Mouse (Mus musculus): ENCODE results near the gene Zbtb12.

- no peak for TF ChIP-seq EP300 (IDR thresholded peaks at IDR 0.05; ENCODE audit: low read length)
- TF ChIP-seq MAZ (IDR thresholded peaks at IDR 0.05; ENCODE audit: low read depth, low read length): no peak
- TF ChIP-seq CTCF (conservative IDR thresholded peaks at IDR 0.05 in 1 of 2, IDR thresholded peaks at IDR 0.05 in 1 of 2; ENCODE audit: low read depth in 2 of 2, low read length in 2 of 2): no peak
- TF ChIP-seq PAX5 (IDR thresholded peaks at IDR 0.05; ENCODE audit: low read length): no peak
- no peak for TF ChIP-seq POLR2A (IDR thresholded peaks at IDR 0.05; ENCODE audit: low read depth, low read length)
- no peak for TF ChIP-seq ZC3H11A (IDR thresholded peaks at IDR 0.05; ENCODE audit: low read depth, low read length)
- TF ChIP-seq ZNF384 (IDR thresholded peaks at IDR 0.05; ENCODE audit: low read depth, low read length): no peak
- TF ChIP-seq MAFK (IDR thresholded peaks at IDR 0.05; ENCODE audit: insufficient replicate concordance, low read length): no peak
- TF ChIP-seq MEF2A (IDR thresholded peaks at IDR 0.05; ENCODE audit: borderline replicate concordance, low read depth, low read length): no peak
- TF ChIP-seq E2F4 (IDR thresholded peaks at IDR 0.05; ENCODE audit: insufficient replicate concordance, low read depth, low read length): no peak
- no peak for TF ChIP-seq RCOR1 (conservative IDR thresholded peaks at IDR 0.05; ENCODE audit: low read depth, low read length)
- TF ChIP-seq JUND (conservative IDR thresholded peaks at IDR 0.05; ENCODE audit: low read depth, low read length): no peak
- no peak for TF ChIP-seq MAX (IDR thresholded peaks at IDR 0.05; ENCODE audit: low read length)
- no peak for TF ChIP-seq POLR2AphosphoS2 (IDR thresholded peaks at IDR 0.05; ENCODE audit: low read depth, low read length)
These were observed 31.7 kb upstream of the Zbtb12 start for GRCm38 (mm10) chr17:34847615-34848014.

Data from CH12.LX (cell line).